Mouse (Mus musculus) urinary bladder, postnatal 4 days (tissue): Measurements from ENCODE around the gene Vmn1r151.
"Not testable (repeated sequence)": the region's sequence is repeated elsewhere in the genome, so short reads cannot be mapped to it uniquely, and the experiment has no call there.

Experiments
- DNase-seq, 2 experiments: peaks; one replicate each; pipeline ENCODE4 v3.0.0; 2021 to 2022; ENCODE audit warnings: low spot score in 2 of 2

The Vmn1r151 gene

DNA sequence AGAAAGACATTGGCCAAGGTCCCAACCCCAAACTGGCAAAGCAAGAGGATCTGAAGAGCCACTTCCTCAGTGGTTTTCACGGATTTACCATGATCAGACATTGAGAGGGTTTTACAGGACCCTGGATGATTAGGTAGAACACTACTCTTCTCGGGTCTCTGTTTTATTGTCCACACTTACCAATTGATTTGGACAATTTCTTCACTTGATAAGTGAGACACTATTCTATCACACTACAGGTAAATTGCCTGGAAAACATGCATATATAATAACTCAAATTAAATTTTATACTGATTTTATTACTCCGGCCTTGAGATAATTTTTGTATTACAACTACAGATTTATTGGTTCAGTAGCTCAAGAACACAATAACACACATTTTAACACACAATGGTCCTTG is at the start of gene Vmn1r151:
Gene Vmn1r151 (minus strand): TSS at position 101 of the 400 bp plus-strand sequence.
- not testable (repeated sequence) for DNase-seq

DNA sequence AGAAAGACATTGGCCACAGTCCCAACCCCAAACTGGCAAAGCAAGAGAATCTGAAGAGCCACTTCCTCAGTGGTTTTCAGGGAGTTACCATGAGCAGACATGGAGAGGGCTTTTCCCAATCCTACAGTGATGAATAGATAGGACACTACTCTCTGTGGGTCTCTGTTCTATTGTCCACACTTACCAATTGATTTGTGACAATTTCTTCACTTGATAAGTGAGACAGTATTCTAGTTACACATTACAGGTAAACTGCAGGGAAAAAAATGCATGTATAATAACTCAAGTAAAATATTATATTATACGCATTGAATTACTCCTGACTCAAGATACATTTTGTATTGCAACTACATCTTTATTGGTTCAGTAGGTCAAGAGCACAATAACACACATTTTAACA is 35.3 kb upstream of the Vmn1r151 start, which contains the start of gene Gm8677:
Gene Gm8677 (minus strand): TSS at position 101 of the 400 bp plus-strand sequence.
- not testable (repeated sequence) for DNase-seq

DNA sequence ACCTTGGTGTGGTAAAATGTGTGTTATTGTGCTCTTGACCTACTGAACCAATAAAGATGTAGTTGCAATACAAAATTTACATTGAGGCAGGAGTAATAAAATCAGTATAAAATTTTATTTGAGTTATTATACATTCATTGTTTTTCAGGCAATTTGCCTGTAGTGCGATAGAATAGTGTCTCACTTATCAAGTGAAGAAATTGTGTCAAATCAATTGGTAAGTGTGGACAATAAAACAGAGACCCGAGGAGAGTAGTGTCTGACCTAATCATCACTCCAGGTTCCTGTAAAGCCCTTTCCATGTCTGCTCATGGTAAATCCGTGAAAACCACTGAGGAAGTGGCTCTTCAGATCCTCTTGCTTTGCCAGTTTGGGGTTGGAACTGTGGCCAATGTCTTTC is 23.2 kb upstream of the Vmn1r151 start, which contains the start of gene Vmn1r152:
Gene Vmn1r152 (plus strand): TSS at position 301 of the 400 bp plus-strand sequence.
- not testable (repeated sequence) for DNase-seq

DNA sequence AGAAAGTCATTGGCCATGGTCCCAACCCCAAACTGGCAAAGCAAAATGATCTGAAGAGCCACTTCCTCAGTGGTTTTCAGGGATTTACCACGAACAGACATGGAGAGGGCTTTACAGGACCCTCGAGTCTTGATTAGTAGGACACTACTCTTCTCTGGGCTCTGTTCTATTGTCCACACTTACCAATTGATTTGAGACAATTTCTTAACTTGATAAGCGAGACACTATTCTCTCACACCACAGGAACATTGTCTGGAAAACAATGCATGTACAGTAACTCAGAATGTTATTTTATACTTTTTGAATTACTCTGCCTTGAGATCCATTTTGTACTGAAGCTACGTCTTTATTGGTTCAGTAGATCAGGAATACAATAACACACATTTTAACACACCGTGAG is 35.5 kb downstream of the Vmn1r151 start, which contains the start of gene Gm10665:
Gene Gm10665 (minus strand): TSS at position 101 of the 400 bp plus-strand sequence.
- DNase-seq, result not testable (repeated sequence)
